Mouse (Mus musculus) testis, postnatal 10 days (tissue): Measurements from ENCODE around the gene Frem1.

Experiments used
- DNase-seq: peaks from one replicate; pipeline ENCODE4 v3.0.0; 2021; ENCODE audit warnings: low spot score

Gene Frem1

DNA sequence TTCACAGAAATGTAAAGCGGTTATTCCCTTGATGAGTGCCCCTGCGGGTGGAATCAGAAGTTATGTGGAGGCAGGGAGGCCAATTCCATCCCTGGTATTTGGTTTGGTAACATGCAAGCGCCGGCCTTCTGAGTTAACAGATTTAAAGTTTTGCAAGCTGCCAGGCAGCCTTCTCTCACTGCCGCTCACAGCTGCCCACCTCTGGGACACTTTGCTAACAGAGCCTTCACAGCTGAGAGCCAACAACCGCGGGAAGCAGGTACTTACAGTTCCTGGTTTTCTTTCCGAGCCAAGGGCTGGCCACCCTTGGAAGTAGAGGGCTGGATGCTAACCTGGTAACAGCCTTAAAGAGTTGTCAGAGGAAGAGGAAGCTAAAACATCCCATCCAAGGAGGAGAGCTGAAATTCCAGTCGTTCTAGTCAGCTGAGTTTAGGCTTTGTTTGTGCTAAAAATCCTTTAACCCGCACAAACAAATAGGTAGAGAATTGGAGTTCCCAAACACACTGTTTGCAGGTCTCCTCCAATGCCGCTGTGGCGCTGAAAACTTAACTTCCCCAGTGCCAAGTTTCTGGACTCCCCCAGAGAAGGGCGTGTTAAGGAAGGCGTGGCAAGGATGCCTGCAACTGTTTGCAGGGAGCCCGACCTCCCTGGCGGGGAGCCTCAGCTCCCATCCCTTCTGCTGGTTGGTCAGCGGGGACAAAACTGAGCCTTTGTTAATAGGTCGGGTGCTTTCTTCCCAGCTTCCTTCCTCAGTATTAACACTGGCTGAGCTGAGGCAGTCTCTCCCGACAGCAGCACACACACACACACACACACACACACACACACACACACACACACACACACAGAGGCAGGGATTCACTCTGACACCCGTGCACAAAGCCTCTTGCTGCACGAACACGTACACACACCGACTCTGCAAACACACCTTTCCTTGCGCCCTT lies at the start of gene Frem1:
Gene Frem1 (minus strand): TSS at position 706 of the 944 bp plus-strand sequence.
- peak; percentile 66 for DNase-seq

DNA sequence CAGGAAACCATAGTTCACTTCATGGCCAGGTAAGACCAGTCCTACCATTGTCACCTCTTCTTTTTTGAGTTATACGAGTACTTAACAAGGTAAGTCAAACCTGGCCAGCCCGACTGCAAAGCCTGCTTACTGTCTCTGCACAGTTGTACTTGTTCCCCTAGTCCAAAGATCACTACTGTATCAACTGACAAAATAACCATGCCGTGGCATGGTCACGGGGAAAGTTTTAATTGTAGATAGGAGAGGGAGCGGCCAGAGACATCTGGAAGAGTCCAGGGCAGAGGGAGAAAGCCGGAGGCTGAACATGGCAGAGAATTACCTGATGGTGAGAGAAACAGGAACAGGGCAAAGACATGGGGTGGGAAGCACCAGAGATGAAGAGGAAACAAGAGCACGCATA lies 46.9 kb upstream of the Frem1 start:
- DNase-seq = no peak

DNA sequence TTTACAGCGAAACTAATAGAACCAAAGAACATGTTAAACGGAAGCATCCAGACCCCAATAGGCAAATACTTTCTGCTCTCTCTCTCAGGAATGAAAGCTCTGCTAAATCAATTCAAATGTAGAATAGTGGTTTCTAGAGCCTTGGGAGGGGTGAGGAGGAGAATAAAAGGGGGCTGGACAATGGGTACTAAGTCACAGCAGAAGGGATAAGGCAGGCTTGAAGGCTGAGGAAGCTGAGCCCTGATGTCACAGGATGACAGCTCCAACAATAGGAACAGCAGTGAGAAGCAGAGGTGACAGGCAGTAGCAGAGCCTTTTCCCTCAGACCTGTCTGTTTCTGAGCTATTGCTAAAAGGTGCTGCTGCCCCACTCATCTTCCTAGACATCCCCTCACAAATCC lies 41.8 kb upstream of the Frem1 start:
- no peak for DNase-seq

DNA sequence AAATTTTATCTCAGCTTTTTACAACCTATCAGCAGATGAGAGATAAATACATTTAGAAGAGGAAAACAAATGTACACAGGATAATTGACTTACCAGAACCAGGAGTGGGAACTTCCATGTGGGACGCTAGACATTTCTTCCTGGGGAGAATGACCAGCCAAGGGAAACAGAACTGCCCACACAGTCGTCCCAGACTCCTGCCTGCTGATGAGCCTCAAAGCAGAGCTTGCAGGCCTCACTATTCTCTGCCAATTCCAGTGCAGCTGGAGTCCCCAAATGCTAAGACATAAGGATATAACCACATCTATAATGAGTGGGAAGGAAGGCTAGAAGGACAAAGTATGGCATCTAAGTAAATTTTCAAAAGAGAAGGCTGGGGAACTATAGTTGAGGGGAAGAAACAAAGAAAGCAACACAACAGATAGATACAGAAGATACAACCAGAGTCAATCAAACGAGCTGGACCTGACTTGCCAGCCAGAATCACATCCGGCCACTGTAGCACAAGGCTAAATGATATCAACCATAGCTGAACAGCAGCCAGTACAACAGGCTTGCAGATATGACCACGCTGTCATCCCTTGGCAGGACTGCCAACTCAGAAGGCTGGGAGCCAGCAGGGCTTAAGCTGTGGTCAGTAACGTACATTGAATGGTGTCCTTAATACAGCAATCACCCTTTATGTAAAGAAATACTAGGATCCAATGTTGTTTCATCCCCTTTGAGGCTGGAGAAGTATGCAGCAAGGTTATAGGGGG lies 38.7 kb upstream of the Frem1 start:
- peak; percentile 49 for DNase-seq

DNA sequence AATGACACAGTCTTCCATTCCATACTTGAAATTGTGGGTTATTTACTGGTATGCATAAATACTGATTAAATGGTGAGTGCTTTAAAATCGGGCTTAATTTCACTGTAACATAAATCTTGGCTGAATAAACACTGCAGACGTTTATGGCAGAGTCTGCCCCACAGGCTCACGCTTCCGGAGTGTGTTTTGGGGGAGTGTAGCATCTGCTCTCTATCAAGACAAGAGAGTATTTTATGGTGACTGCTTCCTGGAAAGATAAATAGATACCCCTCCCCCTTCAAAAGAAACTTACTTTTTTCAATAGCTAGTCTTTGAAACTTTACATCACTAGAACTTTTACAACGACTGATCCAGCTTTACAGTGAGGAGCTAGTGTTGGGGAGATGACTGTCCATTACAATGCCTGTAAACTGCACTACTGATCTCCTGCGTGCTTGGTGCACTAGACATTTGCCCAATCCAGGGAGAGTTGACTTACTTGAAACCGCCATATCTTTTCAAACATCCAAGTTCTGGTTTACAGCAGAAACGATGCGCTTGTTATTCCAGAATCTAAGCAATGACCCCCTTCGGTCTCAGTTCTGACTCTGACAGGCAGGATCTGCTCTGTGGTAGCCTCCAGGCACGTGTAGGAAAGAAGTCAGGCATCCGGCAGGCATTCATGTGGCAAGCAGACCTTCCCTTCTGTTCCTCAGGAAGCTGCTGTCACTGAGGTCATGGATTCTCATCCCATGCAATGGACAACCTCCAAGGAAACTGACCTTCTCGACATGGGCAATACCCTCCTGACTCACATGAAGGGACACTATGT lies 28.4 kb upstream of the Frem1 start:
- no peak for DNase-seq

DNA sequence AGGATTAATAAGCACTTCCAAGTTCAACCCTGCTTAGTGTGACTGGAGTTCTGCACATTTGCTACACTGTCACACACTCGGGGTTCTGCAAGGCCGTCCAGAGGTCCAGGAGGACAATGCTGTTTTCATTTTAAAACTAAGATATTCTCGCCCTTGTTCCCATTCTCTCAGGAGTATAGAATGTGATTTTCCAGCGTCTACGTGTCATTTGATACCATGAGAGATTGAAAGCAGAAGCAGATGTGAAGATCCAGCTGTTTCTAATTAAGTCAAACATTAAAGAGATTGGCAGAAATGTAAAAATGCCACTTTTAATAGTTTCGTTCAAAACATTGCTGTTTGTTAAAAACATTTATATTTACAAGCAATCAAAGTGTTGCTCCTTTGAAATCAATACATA lies 12.1 kb upstream of the Frem1 start:
- DNase-seq = no peak

DNA sequence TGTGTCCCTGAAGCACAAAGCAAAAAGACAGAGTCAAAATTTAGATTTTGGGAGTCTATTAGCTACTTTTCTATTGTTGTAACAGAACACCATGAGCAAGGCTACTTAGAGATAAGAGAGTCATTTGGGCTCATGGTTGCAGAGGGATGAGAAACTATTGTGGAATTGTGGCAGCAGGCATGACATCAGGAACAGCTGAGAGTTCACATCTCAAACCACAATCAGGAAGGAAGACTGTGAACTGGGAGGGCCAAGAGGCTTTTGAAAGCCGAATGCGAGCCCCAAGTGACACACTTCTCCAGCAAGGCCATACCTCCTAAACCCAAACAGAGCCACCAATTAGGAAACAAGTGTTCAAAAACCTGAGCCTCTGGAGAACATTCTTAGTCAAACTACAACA lies 9.4 kb upstream of the Frem1 start:
- no peak for DNase-seq

DNA sequence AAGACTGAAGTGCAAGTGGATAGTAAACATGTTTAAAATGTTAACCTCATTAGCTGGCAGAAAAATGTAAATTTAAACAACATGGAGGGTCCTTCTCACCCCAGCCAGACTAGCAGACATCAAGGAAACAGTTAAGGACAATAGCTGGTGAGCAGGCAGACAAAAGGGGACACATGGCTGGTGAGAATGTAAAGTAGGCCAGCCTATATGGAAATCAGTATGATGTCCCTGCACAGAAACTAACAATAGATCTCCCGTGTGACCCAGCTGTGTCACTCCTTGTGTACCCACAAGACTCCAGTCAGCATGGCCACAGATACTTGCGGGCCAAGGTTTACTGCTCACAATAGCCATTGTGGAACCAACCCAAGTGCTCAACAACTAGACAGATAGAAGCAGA lies 6.5 kb upstream of the Frem1 start:
- no peak for DNase-seq

DNA sequence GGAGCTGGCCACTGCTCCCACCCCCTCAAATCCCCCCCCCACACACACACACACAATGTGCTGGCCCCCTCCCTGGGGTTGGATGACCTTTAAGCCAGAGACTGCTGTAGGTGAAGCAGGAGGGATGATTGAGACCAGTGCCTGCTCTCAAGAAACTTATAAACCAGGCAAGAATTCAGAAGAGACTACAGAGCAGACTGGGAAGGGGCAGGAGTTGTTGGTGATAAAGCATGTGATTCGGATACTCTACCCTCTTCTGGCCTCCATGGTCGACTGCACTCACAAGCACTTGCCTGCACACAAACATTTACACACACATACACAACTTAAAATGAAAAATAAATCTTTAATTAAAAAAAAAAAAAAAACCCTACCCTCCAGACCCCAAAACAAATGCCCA lies 6.0 kb upstream of the Frem1 start:
- no peak for DNase-seq

DNA sequence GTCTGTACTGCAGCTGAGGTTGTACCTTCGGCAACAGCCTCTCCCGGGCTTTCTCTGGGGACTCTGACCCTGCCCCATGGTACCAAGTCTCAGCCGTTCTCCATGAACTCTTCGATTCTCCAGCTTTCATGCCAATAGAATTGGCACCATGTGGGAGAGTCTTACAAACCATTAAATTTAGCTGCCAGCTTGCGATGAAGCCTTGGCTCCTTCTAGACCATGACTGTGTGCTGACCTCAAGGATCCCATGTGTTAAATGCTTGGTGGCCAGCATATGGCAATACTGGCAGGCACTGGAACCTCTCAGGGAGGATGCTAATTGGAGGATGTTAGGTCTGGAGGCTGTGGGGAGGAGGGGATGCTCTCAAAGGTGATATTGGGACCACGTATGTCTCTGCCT lies 4.4 kb upstream of the Frem1 start:
- DNase-seq = no peak

DNA sequence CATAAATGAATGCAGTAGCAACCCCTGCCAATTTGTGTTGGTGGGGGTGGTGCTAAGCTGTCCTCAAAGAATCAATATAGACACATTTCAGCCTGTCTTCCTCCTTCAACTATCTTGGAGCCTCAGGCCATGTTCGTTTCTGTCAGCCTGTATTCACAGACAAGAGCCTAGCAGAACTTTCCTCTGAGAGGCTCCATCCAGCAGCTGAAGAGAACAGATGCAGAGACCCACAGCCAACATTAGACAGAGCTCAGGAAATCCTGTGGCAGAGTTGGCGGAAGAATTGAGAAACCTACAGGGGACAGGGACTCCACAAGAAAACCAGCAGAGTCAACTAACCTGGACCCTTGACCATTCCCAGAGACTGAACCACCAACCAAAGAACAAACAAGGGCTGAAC lies 3.3 kb upstream of the Frem1 start:
- DNase-seq = no peak

DNA sequence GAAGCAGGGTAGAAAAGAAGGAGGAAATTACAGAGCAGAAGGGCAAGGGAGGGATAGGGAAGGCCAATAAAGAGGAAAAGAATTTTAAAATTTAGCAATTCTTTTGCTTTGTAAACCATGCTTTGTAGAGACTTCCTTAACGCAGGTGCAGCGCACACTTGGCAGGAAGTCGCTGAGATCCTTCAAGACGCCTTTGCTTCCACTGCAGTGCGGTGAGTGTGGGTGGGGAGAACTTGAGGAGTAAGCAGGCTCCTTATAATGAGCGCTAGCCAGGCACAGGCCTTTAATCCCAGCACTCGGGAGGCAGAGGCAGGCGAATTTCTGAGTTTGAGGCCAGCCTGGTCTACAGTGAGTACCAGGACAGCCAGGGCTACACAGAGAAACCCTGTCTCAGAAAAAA lies 1.1 kb upstream of the Frem1 start:
- no peak for DNase-seq

DNA sequence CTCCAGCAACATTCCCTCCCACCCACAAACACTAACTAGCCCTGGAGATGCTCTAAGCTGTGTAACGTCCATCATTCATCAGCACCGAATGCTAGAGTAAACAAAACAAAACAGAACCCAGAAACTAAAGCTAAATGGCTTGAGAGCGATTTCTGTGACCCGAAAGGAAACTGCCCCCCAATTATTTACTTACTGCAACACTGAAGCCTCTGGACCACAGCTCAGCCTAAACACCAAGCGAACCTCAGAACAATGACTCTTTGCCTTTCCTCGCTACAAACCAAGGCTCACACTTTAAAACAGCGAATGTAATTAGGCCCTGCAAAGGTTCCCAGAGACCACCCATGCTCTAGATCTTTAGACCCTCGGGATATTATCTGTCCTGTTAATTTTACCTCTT lies 963 bp downstream of the Frem1 start:
- DNase-seq = no peak

DNA sequence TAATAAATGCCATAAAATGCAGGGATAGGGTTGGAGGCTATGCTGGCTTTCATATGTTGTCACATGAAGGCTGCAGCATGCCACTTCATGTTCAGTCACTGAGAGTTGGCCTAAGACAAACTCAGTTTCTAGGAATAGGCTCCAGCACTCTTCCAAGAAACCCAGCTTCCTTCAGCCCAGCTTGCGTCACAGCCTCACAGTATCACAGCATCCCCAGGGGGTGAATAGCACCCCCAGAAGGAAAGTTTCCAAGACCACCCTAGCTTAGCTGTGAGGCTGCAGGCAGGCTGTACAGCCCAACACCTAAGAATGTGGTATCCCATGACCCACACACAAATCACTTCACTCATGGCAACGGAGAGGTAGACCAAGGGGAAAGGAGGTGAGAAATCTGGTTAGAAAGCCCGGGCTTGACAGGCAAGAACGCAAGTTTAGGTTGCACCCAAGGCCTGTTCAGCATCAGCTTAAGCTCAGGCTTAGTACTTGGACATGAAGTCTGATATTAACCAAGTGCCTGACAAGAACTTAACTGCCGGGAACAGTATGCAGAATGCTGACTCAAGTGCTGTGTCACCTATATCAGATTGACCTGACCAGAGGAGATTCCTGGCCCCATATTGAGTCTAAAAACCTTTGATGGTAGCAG lies 1.9 kb downstream of the Frem1 start:
- DNase-seq = no peak

DNA sequence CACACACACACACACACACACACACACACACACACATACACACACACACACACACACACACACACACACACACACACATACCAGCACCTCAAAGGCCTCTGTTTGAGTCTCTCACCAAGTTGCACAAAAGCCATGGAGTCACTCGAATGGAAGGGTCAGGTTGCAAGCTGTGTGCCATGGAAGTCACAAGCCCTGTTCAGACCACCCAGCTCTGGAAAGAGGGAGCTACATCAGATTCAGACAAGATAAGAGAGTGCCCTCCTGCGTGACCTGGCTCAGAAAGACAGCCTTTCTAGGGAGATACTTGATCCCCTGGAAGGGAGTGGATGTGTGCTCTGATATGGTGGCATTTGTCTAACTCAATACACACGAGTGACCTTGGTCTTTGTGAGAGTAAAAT lies 2.9 kb downstream of the Frem1 start:
- DNase-seq = no peak

DNA sequence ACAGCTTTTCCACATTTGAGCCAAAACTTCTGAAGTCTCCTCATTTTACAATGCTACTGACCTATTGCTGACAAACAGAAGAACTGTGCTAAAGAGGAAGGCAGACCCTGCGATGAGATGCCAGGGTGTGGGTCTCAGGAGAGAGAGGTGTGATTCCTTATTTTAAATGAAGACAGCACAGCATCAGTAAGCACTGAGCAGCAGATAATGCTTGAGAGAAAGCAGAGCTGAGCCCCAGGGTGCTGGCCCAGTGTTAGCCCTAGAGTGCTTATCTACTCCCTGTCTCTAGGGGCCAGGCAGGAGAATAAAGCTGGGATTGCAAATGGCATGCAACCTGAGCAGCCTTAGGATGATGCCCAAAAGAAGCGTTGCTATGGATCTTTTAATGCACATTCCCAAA lies 3.6 kb downstream of the Frem1 start:
- DNase-seq = peak; percentile 27

DNA sequence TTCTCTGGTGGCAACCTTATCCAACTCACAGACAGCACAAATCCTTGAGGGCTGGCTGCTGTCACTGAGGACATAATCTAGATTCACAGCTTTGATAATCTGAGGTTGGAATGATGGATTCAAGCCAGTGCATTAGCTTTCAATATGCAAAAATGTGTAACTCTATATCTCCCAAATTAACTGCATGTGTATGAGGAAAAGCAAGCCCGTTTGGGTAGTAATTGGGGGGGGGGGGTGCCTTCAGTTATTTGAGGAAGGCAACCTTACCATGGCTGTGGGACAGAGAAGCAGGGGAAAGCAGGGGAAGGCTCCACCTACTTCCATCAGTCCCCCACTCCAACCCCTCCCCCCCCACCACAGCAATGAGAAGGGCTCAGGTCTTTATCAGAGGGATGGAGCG lies 5.3 kb downstream of the Frem1 start:
- DNase-seq = no peak

DNA sequence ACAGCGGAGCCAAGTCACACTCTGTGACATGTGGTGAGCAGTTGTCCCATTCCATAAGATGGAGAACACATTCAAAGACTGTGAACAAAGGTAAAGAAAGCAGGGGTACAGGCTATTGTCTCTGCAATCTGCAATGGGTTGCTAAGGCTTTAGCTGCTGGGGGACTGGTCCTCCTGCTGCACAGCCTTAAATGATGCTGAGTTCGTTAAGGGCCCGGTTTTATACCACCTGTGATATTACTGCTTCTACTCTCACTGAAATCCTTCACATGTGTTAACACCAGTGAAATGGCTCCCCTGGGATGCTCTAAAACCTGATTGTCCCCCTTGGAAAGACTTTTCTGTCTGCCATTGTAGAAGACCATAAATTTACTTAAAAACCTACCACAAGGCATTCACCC lies 6.1 kb downstream of the Frem1 start:
- DNase-seq = no peak

DNA sequence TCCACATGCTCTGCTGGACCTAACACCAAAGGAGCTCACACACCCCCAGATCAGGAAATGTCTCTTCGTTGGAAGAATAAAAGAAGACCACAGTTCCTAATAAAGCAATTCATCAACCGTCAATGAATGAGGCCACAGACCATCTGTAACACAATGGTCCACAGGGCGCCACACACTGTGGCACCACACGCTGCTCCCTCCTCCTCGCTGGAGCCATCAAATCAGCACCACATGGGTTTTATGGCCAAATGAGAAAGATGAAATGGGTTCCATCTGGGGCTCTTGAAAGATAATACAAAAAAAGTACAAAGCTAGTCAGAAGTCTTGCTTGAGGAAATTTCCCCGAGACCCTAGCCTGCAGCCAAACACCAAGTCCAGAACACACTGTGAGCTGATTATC lies 6.9 kb downstream of the Frem1 start:
- no peak for DNase-seq

DNA sequence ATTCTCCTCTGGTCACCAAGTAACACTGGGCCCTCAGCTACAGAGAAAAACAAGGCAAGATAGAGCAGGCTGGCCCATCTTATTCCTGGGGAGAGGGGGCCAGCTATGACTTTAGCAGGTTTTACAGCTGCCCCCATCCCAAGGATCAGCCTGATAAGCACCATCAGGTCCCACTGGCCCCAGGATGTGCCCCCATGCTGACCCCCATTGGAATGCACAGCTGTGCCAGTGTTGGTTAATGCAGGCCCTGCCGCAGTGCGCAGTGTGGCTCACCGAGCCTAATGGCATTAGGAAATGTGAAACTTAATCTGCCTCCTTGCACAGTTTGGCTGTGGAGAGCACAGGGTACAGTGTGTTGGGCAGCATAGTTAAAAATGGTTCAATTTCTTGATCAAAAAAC lies 11.4 kb downstream of the Frem1 start:
- DNase-seq = no peak

DNA sequence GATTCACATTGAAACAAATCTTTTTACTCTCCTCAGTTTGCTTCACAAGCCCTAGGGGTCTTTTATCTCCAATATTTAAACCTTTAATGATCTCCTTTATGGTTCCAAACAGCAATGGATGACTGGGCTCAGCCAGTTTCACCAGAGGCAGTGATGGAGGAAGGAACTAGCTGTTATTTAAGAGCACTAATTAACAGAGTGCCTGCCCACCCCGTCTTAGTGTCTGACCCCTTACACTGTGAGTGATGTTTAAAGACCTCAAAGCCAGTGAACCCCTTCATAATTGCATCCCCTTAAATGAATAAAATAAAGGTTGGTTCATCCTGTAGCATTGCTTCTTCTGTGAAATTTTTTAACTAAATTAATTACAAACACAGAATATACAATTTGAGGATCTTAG lies 19.4 kb downstream of the Frem1 start:
- no peak for DNase-seq

DNA sequence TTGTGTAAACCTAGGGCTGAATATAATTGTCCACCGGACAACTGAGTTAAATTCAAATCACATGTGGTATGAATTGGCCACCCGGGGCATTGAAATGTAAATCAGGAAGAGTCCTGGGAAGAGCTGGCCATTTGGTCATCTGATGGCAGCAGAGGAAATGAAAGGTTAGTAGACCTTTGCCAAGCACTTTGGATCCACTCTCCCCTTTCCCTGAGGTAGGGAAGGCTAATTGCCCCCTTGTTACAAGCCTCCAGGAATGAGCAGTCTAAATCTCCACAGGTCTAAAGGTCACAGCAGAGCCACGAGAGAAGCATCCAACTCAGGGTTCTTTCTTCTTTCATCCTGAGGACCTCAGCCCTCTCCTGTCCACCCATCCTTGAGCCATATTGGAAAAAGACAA lies 20.5 kb downstream of the Frem1 start:
- DNase-seq = no peak
